Mouse (Mus musculus) embryonic facial prominence, embryonic 13.5 days (tissue): Measurements from ENCODE around the gene Phb. TPM values are rescaled to one million over a fixed set of nuclear protein-coding genes. Genes with fewer than 3 reads are reported as not detected.
"Not testable (repeated sequence)": the region's sequence is repeated elsewhere in the genome, so short reads cannot be mapped to it uniquely, and the experiment has no call there.

Source experiments
- ATAC-seq: fragments of 200-750 bp; cut with Nextera tagmentation; 2 replicates; pipeline ENCODE4 v1.8.0; 2017; ENCODE audit warnings: low read depth; ENCODE audit not compliant: insufficient number of reproducible peaks, insufficient read depth, low FRiP score, low TSS enrichment
- H3K27ac ChIP-seq: fragments of 300-500 bp; sonication (generic); 2 replicates; pipeline ENCODE4 v1.5.1; 2015; ENCODE audit warnings: moderate library complexity, mild to moderate bottlenecking, inconsistent platforms
- H3K27me3 ChIP-seq: fragments of 300-500 bp; sonication (generic); 2 replicates; pipeline ENCODE4 v1.6.1; 2015; ENCODE audit warnings: mild to moderate bottlenecking, inconsistent platforms
- H3K36me3 ChIP-seq: fragments of 300-500 bp; sonication (generic); 2 replicates; pipeline ENCODE4 v1.6.1; 2015; ENCODE audit warnings: mild to moderate bottlenecking, inconsistent platforms
- H3K4me1 ChIP-seq: fragments of 300-500 bp; sonication (generic); 2 replicates; pipeline ENCODE4 v1.6.1; 2015; ENCODE audit warnings: inconsistent platforms
- H3K4me2 ChIP-seq: fragments of 300-500 bp; sonication (generic); 2 replicates; pipeline ENCODE4 v1.6.1; 2015; ENCODE audit warnings: moderate library complexity, mild to moderate bottlenecking, inconsistent platforms
- H3K4me3 ChIP-seq: fragments of 300-500 bp; sonication (generic); 2 replicates; pipeline ENCODE4 v1.5.1; 2015; ENCODE audit warnings: mild to moderate bottlenecking, inconsistent platforms
- H3K9ac ChIP-seq: fragments of 300-500 bp; sonication (generic); 2 replicates; pipeline ENCODE4 v1.6.1; 2015; ENCODE audit warnings: mild to moderate bottlenecking, inconsistent platforms
- H3K9me3 ChIP-seq: fragments of 300-500 bp; sonication (generic); 2 replicates; pipeline ENCODE4 v1.6.1; 2016; ENCODE audit warnings: inconsistent platforms
- WGBS: fragments of 180-500 bp; shearing (Covaris S2); methylation state at CpG from one replicate; pipeline ENCODE4 v1.1.7; 2015; ENCODE audit warnings: mixed read lengths; 5-methylcytosine and 5-hydroxymethylcytosine counted together
- polyA plus RNA-seq: library from polyadenylated mRNA; unstranded; fragments of >200 nt; fragmentation: Nextera tagmentation; extraction: Ambion mirVana; gene quantifications from 2 replicates; pipeline ENCODE4 v1.2.1, GENCODE M21; 2015

Phb gene
- polyA plus RNA-seq, 1 experiment from 2014 or later = 218 TPM

- no peaks in the 10 kb centered on the region for H3K9me3 ChIP-seq
- no peak for ATAC-seq
- H3K36me3 ChIP-seq = no peaks in the 10 kb centered on the region
- H3K27me3 ChIP-seq = no peaks in the 10 kb centered on the region
- H3K27ac ChIP-seq = no peak overlapping the region
- H3K4me1 ChIP-seq = peaks cover 4% of the 10 kb centered on the region; the same call in 1 of the 2 replicates
- no peak overlapping the region for H3K4me2 ChIP-seq
- no peak overlapping the region for H3K4me3 ChIP-seq
- no peak overlapping the region for H3K9ac ChIP-seq
- WGBS = 73% methylated on average over 4 of the region's 4 CpGs
Measured at GRCm38 (mm10) chr11:95657449-95657848, 9.3 kb upstream of the Phb start.

- ATAC-seq = 0 out of 2 replicates have a peak, but pooled peaks have one; percentile 5
- peaks cover 13% of the 10 kb centered on the region for H3K4me1 ChIP-seq
- peak overlapping the region; percentile 62 for H3K4me3 ChIP-seq
- under 1% methylated on average over 11 of the region's 11 CpGs for WGBS
- H3K4me2 ChIP-seq = peak overlapping the region; percentile 88
- peaks cover 40% of the 10 kb centered on the region for H3K36me3 ChIP-seq
- no peaks in the 10 kb centered on the region for H3K27me3 ChIP-seq
- no peaks in the 10 kb centered on the region for H3K9me3 ChIP-seq
- peak overlapping the region; percentile 79 for H3K9ac ChIP-seq
- peak overlapping the region; percentile 9; the same call in 1 of the 2 replicates for H3K27ac ChIP-seq
Measured at GRCm38 (mm10) chr11:95667177-95667576, 420 bp downstream of the Phb start.

GRCm38 (mm10) chr11:95668086-95668485 lies 1.3 kb downstream of the Phb start:
- peaks cover 46% of the 10 kb centered on the region for H3K36me3 ChIP-seq
- WGBS = 90% methylated on average over 7 of the region's 7 CpGs

GRCm38 (mm10) chr11:95675498-95675897 lies 8.7 kb downstream of the Phb start:
- peaks cover 35% of the 10 kb centered on the region for H3K4me1 ChIP-seq
- H3K27me3 ChIP-seq = no peaks in the 10 kb centered on the region
- H3K4me3 ChIP-seq = no peak overlapping the region
- H3K27ac ChIP-seq = no peak overlapping the region
- H3K36me3 ChIP-seq = peaks cover 82% of the 10 kb centered on the region
- 86% methylated on average over 14 of the region's 14 CpGs for WGBS
- no peak for ATAC-seq
- no peaks in the 10 kb centered on the region for H3K9me3 ChIP-seq
- H3K4me2 ChIP-seq = no peak overlapping the region
- H3K9ac ChIP-seq = no peak overlapping the region; the same call in 1 of the 2 replicates

More at GRCm38 (mm10) chr11:95668086-95668485, 1.3 kb downstream of the Phb start:
- not testable (repeated sequence) for H3K9me3 ChIP-seq, ATAC-seq, H3K9ac ChIP-seq, H3K27ac ChIP-seq, H3K27me3 ChIP-seq
- H3K4me2 ChIP-seq = peak overlapping the region; percentile 88
- H3K4me1 ChIP-seq = peaks cover 13% of the 10 kb centered on the region
- H3K4me3 ChIP-seq = peak overlapping the region; percentile 62

- Histone ChIP-seq H3K27ac (peak overlapping the region; percentile 64; the same call in 1 of the 2 replicates), H3K4me2 (no peak overlapping the region), H3K4me3 (no peak overlapping the region), H3K4me1 (peaks cover 42% of the 10 kb centered on the region), H3K27me3 (no peaks in the 10 kb centered on the region), H3K9me3 (no peaks in the 10 kb centered on the region), H3K9ac (no peak overlapping the region; the same call in 1 of the 2 replicates), H3K36me3 (peaks cover 83% of the 10 kb centered on the region)
- 11% methylated on average over 6 of the region's 6 CpGs for WGBS
- 0 out of 2 replicates have a peak, but pooled peaks have one; percentile 58 for ATAC-seq
Measured at GRCm38 (mm10) chr11:95676307-95676706, 9.6 kb downstream of the Phb start.

GRCm38 (mm10) chr11:95677925-95678701 lies 11.4 kb downstream of the Phb start:
- Histone ChIP-seq H3K4me3 (no peak overlapping the region), H3K4me2 (no peak overlapping the region), H3K27me3 (no peaks in the 10 kb centered on the region), H3K27ac (no peak overlapping the region), H3K9me3 (no peaks in the 10 kb centered on the region), H3K4me1 (peaks cover 52% of the 10 kb centered on the region), H3K9ac (0 out of 2 replicates have a peak overlapping the region, but pooled peaks have one; percentile 11), H3K36me3 (peaks cover 79% of the 10 kb centered on the region)
- WGBS = 73% methylated on average over 14 of the region's 14 CpGs
- ATAC-seq = no peak

GRCm38 (mm10) chr11:95681995-95682601 lies 15.3 kb downstream of the Phb start:
- H3K27me3 ChIP-seq = no peaks in the 10 kb centered on the region
- H3K9ac ChIP-seq = no peak overlapping the region
- no peaks in the 10 kb centered on the region for H3K9me3 ChIP-seq
- no peak overlapping the region for H3K4me3 ChIP-seq
- no peak overlapping the region for H3K4me2 ChIP-seq
- 31% methylated on average over 9 of the region's 9 CpGs for WGBS
- peaks cover 36% of the 10 kb centered on the region for H3K4me1 ChIP-seq
- peak overlapping the region; percentile 63; the same call in 1 of the 2 replicates for H3K27ac ChIP-seq
- no peak for ATAC-seq
- H3K36me3 ChIP-seq = peaks cover 49% of the 10 kb centered on the region

GRCm38 (mm10) chr11:95682946-95683345 lies 16.2 kb downstream of the Phb start:
- Histone ChIP-seq H3K4me1 (peaks cover 29% of the 10 kb centered on the region), H3K4me3 (no peak overlapping the region), H3K27ac (no peak overlapping the region), H3K27me3 (no peaks in the 10 kb centered on the region), H3K36me3 (peaks cover 41% of the 10 kb centered on the region), H3K9ac (no peak overlapping the region), H3K4me2 (no peak overlapping the region), H3K9me3 (no peaks in the 10 kb centered on the region)
- no peak for ATAC-seq
- WGBS = 71% methylated on average over 3 of the region's 3 CpGs

GRCm38 (mm10) chr11:95686031-95686430 lies 19.3 kb downstream of the Phb start:
- Histone ChIP-seq H3K27me3 (no peaks in the 10 kb centered on the region), H3K9ac (0 out of 2 replicates have a peak overlapping the region, but pooled peaks have one; percentile 27), H3K4me3 (no peak overlapping the region), H3K4me2 (no peak overlapping the region), H3K27ac (no peak overlapping the region), H3K4me1 (peaks cover 23% of the 10 kb centered on the region), H3K36me3 (peaks cover 14% of the 10 kb centered on the region), H3K9me3 (no peaks in the 10 kb centered on the region)
- ATAC-seq = no peak
- 6% methylated on average over 4 of the region's 4 CpGs for WGBS

- no peak overlapping the region for H3K4me2 ChIP-seq
- H3K36me3 ChIP-seq = 0 out of 2 replicates have a peak, but pooled peaks cover 4% of the 10 kb centered on the region
- no peaks in the 10 kb centered on the region for H3K9me3 ChIP-seq
- 23% methylated on average over 11 of the region's 11 CpGs for WGBS
- H3K4me1 ChIP-seq = peaks cover 11% of the 10 kb centered on the region
- no peaks in the 10 kb centered on the region for H3K27me3 ChIP-seq
- ATAC-seq = no peak
- H3K9ac ChIP-seq = no peak overlapping the region
- no peak overlapping the region for H3K4me3 ChIP-seq
- H3K27ac ChIP-seq = no peak overlapping the region
Measured at GRCm38 (mm10) chr11:95687084-95687656, 20.4 kb downstream of the Phb start.

- H3K9ac ChIP-seq = 0 out of 2 replicates have a peak overlapping the region, but pooled peaks have one; percentile 11
- peak overlapping the region; percentile 57; the same call in 1 of the 2 replicates for H3K27ac ChIP-seq
- H3K9me3 ChIP-seq = no peaks in the 10 kb centered on the region
- WGBS = 52% methylated on average over 6 of the region's 6 CpGs
- H3K4me2 ChIP-seq = no peak overlapping the region
- H3K36me3 ChIP-seq = no peaks in the 10 kb centered on the region
- no peak for ATAC-seq
- peaks cover 10% of the 10 kb centered on the region; the same call in 1 of the 2 replicates for H3K4me1 ChIP-seq
- H3K4me3 ChIP-seq = no peak overlapping the region
- no peaks in the 10 kb centered on the region for H3K27me3 ChIP-seq
Measured at GRCm38 (mm10) chr11:95688515-95688914, 21.8 kb downstream of the Phb start.
